Mouse (Mus musculus) MEL (cell line): ENCODE results near the gene Gm11985. TPM values are rescaled to one million over a fixed set of nuclear protein-coding genes. Genes with fewer than 3 reads are reported as not detected.

Source experiments
- DNase-seq: peaks from one replicate; pipeline ENCODE4 v3.0.0; 2011; ENCODE audit warnings: low read depth, low spot score
- H3K27ac ChIP-seq: 2 replicates; pipeline ENCODE4 v1.5.1; 2012; ENCODE audit warnings: low read depth, mild to moderate bottlenecking, control low read depth, low read length, moderate library complexity; ENCODE audit not compliant: control insufficient read depth
- H3K27me3 ChIP-seq, 2 experiments: fragments of 150-350 bp in 1 of 2; sonication (generic) in 1 of 2; 2 replicates each; pipeline ENCODE4 v1.6.1; 2012; ENCODE audit warnings: low read length in 2 of 2, mild to moderate bottlenecking in 2 of 2, improper control_type of control experiment in 1 of 2, moderate library complexity in 1 of 2; ENCODE audit not compliant: insufficient read depth in 2 of 2, control insufficient read depth in 1 of 2
- H3K36me3 ChIP-seq, 2 experiments: 2 replicates each; pipeline ENCODE4 v1.6.1; 2012 to 2014; ENCODE audit warnings: low read length in 2 of 2, improper control_type of control experiment in 1 of 2, inconsistent platforms in 1 of 2, mild to moderate bottlenecking in 1 of 2; ENCODE audit not compliant: insufficient read depth in 2 of 2, control insufficient read depth in 1 of 2
- H3K4me1 ChIP-seq, 2 experiments: fragments of 150-350 bp in 1 of 2; sonication (generic) in 1 of 2; 2 replicates each; pipeline ENCODE4 v1.6.1; 2012; ENCODE audit warnings: low read length in 2 of 2, improper control_type of control experiment in 1 of 2, mild to moderate bottlenecking in 1 of 2; ENCODE audit not compliant: insufficient read depth in 2 of 2, control insufficient read depth in 1 of 2
- H3K4me3 ChIP-seq, 2 experiments: fragments of 150-350 bp in 1 of 2; sonication (generic) in 1 of 2; 2 replicates each; pipeline ENCODE4 v1.5.1; 2012; ENCODE audit warnings: low read depth in 2 of 2, low read length in 2 of 2, mild to moderate bottlenecking in 2 of 2, moderate library complexity in 2 of 2, control low read depth in 1 of 2, improper control_type of control experiment in 1 of 2; ENCODE audit not compliant: control insufficient read depth in 1 of 2, insufficient read depth in 1 of 2
- H3K79me2 ChIP-seq: 2 replicates; pipeline ENCODE4 v1.6.1; 2012; ENCODE audit warnings: mild to moderate bottlenecking, low read length, moderate library complexity; ENCODE audit not compliant: control insufficient read depth, poor library complexity, insufficient read depth
- H3K9ac ChIP-seq: 2 replicates; pipeline ENCODE4 v1.6.1; 2012; ENCODE audit warnings: low read depth, mild to moderate bottlenecking, control low read depth, low read length, moderate library complexity; ENCODE audit not compliant: control insufficient read depth, poor library complexity, severe bottlenecking
- H3K9me3 ChIP-seq: fragments of 150-350 bp; sonication (generic); replicated peaks from 2 replicates; pipeline ENCODE4 v1.6.1; 2012; ENCODE audit warnings: mild to moderate bottlenecking, low read length, improper control_type of control experiment, moderate library complexity; ENCODE audit not compliant: insufficient read depth
- CHD1 ChIP-seq: IDR thresholded peaks from 2 replicates; pipeline ENCODE4 v1.6.1; 2012; ENCODE audit warnings: low read depth, mild to moderate bottlenecking, inconsistent platforms, low read length, improper control_type of control experiment
- CHD2 ChIP-seq: IDR thresholded peaks from 2 replicates; pipeline ENCODE4 v1.6.1; 2011; ENCODE audit warnings: low read length, improper control_type of control experiment
- CTCF ChIP-seq, 3 experiments: IDR thresholded peaks in 2 of 3; conservative IDR thresholded peaks in 1 of 3; 2 replicates each; pipeline ENCODE4 v1.5.1; 2011 to 2012; ENCODE audit warnings: low read length in 3 of 3, low read depth in 2 of 3, mild to moderate bottlenecking in 2 of 3, improper control_type of control experiment in 1 of 3, inconsistent platforms in 1 of 3, mixed read lengths in 1 of 3, moderate library complexity in 1 of 3; ENCODE audit not compliant: control insufficient read depth in 1 of 3, insufficient read depth in 1 of 3, poor library complexity in 1 of 3, severe bottlenecking in 1 of 3
- ELF1 ChIP-seq: IDR thresholded peaks from 2 replicates; pipeline ENCODE4 v1.6.1; 2014; ENCODE audit warnings: low read depth, mild to moderate bottlenecking, inconsistent platforms, low read length, improper control_type of control experiment, moderate library complexity
- ETS1 ChIP-seq: IDR thresholded peaks from 2 replicates; pipeline ENCODE4 v1.6.1; 2012; ENCODE audit warnings: low read depth, mild to moderate bottlenecking, inconsistent platforms, low read length, improper control_type of control experiment, moderate library complexity
- GABPA ChIP-seq: IDR thresholded peaks from 2 replicates; pipeline ENCODE4 v1.6.1; 2012; ENCODE audit warnings: low read depth, mild to moderate bottlenecking, inconsistent platforms, low read length, improper control_type of control experiment, moderate library complexity
- MAFK ChIP-seq: IDR thresholded peaks from 2 replicates; pipeline ENCODE4 v1.6.1; 2011; ENCODE audit warnings: low read depth, mild to moderate bottlenecking, low read length, improper control_type of control experiment, borderline replicate concordance
- MAZ ChIP-seq: IDR thresholded peaks from 2 replicates; pipeline ENCODE4 v1.6.1; 2012; ENCODE audit warnings: low read depth, mild to moderate bottlenecking, inconsistent platforms, low read length, improper control_type of control experiment
- MXI1 ChIP-seq: IDR thresholded peaks from 2 replicates; pipeline ENCODE4 v1.6.1; 2011; ENCODE audit warnings: mild to moderate bottlenecking, low read depth, low read length, improper control_type of control experiment
- MYB ChIP-seq: IDR thresholded peaks from 2 replicates; pipeline ENCODE4 v1.6.1; 2011; ENCODE audit warnings: mild to moderate bottlenecking, low read depth, low read length, improper control_type of control experiment
- MYC ChIP-seq: IDR thresholded peaks from 2 replicates; pipeline ENCODE4 v1.6.1; 2011; ENCODE audit warnings: low read depth, mild to moderate bottlenecking, low read length, improper control_type of control experiment, moderate library complexity
- POLR2A ChIP-seq, 2 experiments: IDR thresholded peaks; 2 replicates each; pipeline ENCODE4 v1.6.1; 2011 to 2012; ENCODE audit warnings: low read length in 2 of 2, mild to moderate bottlenecking in 2 of 2, control low read depth in 1 of 2, improper control_type of control experiment in 1 of 2, low read depth in 1 of 2, moderate library complexity in 1 of 2; ENCODE audit not compliant: control insufficient read depth in 1 of 2, insufficient read depth in 1 of 2, poor library complexity in 1 of 2
- POLR2AphosphoS5 ChIP-seq: IDR thresholded peaks from 2 replicates; pipeline ENCODE4 v1.6.1; 2012; ENCODE audit warnings: low read depth, borderline replicate concordance, mild to moderate bottlenecking, inconsistent platforms, low read length, moderate library complexity, mixed read lengths
- RCOR1 ChIP-seq: IDR thresholded peaks from 2 replicates; pipeline ENCODE4 v1.6.1; 2012; ENCODE audit warnings: low read depth, mild to moderate bottlenecking, inconsistent platforms, low read length, improper control_type of control experiment
- SIN3A ChIP-seq: IDR thresholded peaks from 2 replicates; pipeline ENCODE4 v1.6.1; 2012; ENCODE audit warnings: low read length, improper control_type of control experiment, inconsistent platforms
- SMC3 ChIP-seq: IDR thresholded peaks from 2 replicates; pipeline ENCODE4 v1.6.1; 2011; ENCODE audit warnings: low read depth, low read length, improper control_type of control experiment
- TBP ChIP-seq: IDR thresholded peaks from 2 replicates; pipeline ENCODE4 v1.8.0; 2011; ENCODE audit warnings: low read depth, low read length, improper control_type of control experiment
- USF1 ChIP-seq: IDR thresholded peaks from 2 replicates; pipeline ENCODE4 v1.6.1; 2014; ENCODE audit warnings: low read depth, mild to moderate bottlenecking, inconsistent platforms, low read length, improper control_type of control experiment, moderate library complexity
- ZC3H11A ChIP-seq: IDR thresholded peaks from 2 replicates; pipeline ENCODE4 v1.6.1; 2012; ENCODE audit warnings: low read depth, mild to moderate bottlenecking, inconsistent platforms, low read length, improper control_type of control experiment
- polyA plus RNA-seq, 2 experiments: library from polyadenylated mRNA; stranded (reverse) in 1 of 2; unstranded in 1 of 2; fragments of >175 nt in 1 of 2; fragments of >200 nt in 1 of 2; gene quantifications; 2 replicates each; pipeline versions ENCODE4 v1.2.1 to v1.2.4; 2012; ENCODE audit warnings: low replicate concordance in 2 of 2, low read depth in 1 of 2; ENCODE audit not compliant: insufficient read length in 2 of 2, insufficient read depth in 1 of 2, missing spikeins in 1 of 2
- total RNA-seq: library from RNA; depleted of rRNA; stranded (reverse); fragments of 300-350 nt; gene quantifications from 2 replicates; pipeline ENCODE4 v1.2.3, GENCODE M21; 2012

The Gm11985 gene
- total and polyA plus RNA-seq, 3 experiments, result not detected

DNA sequence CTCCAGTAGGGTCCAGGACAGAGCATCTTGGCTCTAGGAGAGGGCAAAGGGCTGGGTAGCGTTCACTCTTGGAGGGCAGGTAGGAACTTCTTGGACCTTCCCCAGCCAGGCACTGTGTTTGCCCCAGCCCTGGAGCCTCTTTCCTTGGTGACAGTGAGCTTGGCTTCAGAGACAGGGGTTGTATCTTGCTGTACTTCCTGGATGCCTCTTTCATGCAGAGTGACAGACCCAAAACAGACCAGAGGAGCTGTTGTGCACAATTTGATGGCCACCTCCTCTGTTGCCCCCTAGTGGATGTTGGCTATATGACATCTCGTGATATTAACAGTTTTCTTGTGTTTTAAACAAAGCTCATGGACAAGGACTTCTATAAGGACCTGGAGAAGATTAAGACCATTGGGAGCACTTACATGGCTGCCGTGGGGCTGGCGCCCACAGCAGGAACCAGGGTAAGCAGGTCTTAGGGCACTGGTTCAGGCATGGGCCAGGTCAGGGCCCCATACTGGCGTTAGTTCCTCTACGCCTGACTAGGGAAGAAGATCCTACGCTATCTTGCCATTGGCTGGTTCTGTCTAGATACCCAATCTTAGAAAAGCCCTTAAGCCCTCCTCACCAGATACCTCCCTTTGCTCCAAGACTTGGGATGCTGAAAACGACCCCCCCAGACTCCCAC, 26.7 kb downstream of the Gm11985 start:
- Histone ChIP-seq H3K36me3 (no peaks in the 10 kb centered on the region), H3K9ac (no peak overlapping the region), H3K79me2 (no peaks in the 10 kb centered on the region), H3K4me1 (no peaks in the 10 kb centered on the region), H3K4me3 (no peak overlapping the region), H3K27ac (no peak overlapping the region)
- peak; percentile 9 for DNase-seq
- no peak for TF ChIP-seq SIN3A
- no peak for TF ChIP-seq MXI1
- 0 out of 2 replicates have a peak, but pooled peaks have one; percentile 3 for TF ChIP-seq SMC3
- peak; percentile 29 to 38 (median 30); a peak in 4 of 6 replicates for TF ChIP-seq CTCF (IDR thresholded peaks at IDR 0.05 in 2 of 3, conservative IDR thresholded peaks at IDR 0.05 in 1 of 3; ENCODE audit: control insufficient read depth in 1 of 3, insufficient read depth in 1 of 3, low read depth in 2 of 3, low read length in 3 of 3, poor library complexity in 1 of 3, severe bottlenecking in 1 of 3)
- TF ChIP-seq ELF1, result no peak
- no peak for TF ChIP-seq MAZ
- TF ChIP-seq, all 39 proteins: peak for 2
- H3K9me3 ChIP-seq, result no peaks in the 10 kb centered on the region
- no peaks in the 10 kb centered on the region for H3K27me3 ChIP-seq

GRCm38 (mm10) chr11:7160637-7161101, 27.7 kb downstream of the Gm11985 start:
- H3K27ac ChIP-seq, result no peak overlapping the region
- DNase-seq, result no peak
- no peak overlapping the region for H3K9ac ChIP-seq
- H3K4me3 ChIP-seq, result no peak overlapping the region
- H3K9me3 ChIP-seq, result no peaks in the 10 kb centered on the region
- H3K27me3 ChIP-seq, result no peaks in the 10 kb centered on the region
- H3K4me1 ChIP-seq, result no peaks in the 10 kb centered on the region
- no peaks in the 10 kb centered on the region for H3K79me2 ChIP-seq
- no peaks in the 10 kb centered on the region for H3K36me3 ChIP-seq
- TF ChIP-seq RCOR1 (no peak), CTCF (IDR thresholded peaks at IDR 0.05 in 2 of 3, conservative IDR thresholded peaks at IDR 0.05 in 1 of 3; ENCODE audit: control insufficient read depth in 1 of 3, insufficient read depth in 1 of 3, low read depth in 2 of 3, low read length in 3 of 3, poor library complexity in 1 of 3, severe bottlenecking in 1 of 3) (no peak), POLR2A (IDR thresholded peaks at IDR 0.05; ENCODE audit: control insufficient read depth in 1 of 2, insufficient read depth in 1 of 2, low read depth in 1 of 2, low read length in 2 of 2, poor library complexity in 1 of 2) (no peak), MAZ (no peak), SMC3 (no peak), CHD1 (no peak), GABPA (no peak), ZC3H11A (no peak), MYB (no peak), MAFK (no peak), CHD2 (no peak)

DNA sequence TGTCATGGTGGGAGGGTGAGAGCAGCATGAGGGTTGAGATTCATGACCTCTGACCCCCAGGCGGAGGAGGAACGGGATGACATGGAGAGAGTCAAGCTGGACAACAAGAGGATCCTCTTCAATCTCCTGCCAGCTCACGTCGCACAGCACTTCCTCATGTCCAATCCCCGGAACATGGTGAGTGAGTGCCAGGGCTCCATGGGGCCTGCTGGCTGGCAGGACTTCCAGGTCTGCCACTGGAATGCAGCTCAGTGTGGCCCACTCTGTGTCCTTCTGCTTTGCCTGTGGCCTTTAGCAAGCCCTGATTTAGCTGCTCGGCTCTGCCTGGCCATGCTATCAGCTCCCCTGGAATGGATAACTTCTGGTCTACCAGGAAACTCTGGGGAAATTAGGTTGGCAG, 28.2 kb downstream of the Gm11985 start:
- DNase-seq, result no peak
- Histone ChIP-seq H3K36me3 (no peaks in the 10 kb centered on the region), H3K27me3 (no peaks in the 10 kb centered on the region), H3K79me2 (no peaks in the 10 kb centered on the region), H3K4me1 (no peaks in the 10 kb centered on the region), H3K27ac (no peak overlapping the region)
- TF ChIP-seq SIN3A (no peak), POLR2AphosphoS5 (no peak), USF1 (no peak), MAZ (no peak), TBP (no peak), ZC3H11A (no peak), MYC (no peak), ETS1 (no peak), CTCF (IDR thresholded peaks at IDR 0.05 in 2 of 3, conservative IDR thresholded peaks at IDR 0.05 in 1 of 3; ENCODE audit: control insufficient read depth in 1 of 3, insufficient read depth in 1 of 3, low read depth in 2 of 3, low read length in 3 of 3, poor library complexity in 1 of 3, severe bottlenecking in 1 of 3) (no peak)
- TF ChIP-seq, all 39 proteins: peak for 0
- Histone ChIP-seq H3K9ac (no peak overlapping the region), H3K4me3 (no peak overlapping the region), H3K9me3 (no peaks in the 10 kb centered on the region)
